Mouse (Mus musculus) neural tube, embryonic 12.5 days (tissue): ENCODE data around the gene Fam49a. TPM values are rescaled to one million over a fixed set of nuclear protein-coding genes. Genes with fewer than 3 reads are reported as not detected.

ENCODE experiments used
- ATAC-seq: fragments of 200-750 bp; cut with Nextera tagmentation; 2 replicates; pipeline ENCODE4 v1.8.0; 2017; ENCODE audit warnings: low read depth, mild to moderate bottlenecking, moderate TSS enrichment, moderate library complexity; ENCODE audit not compliant: low FRiP score
- H3K27ac ChIP-seq: fragments of 300-500 bp; sonication (generic); 2 replicates; pipeline ENCODE4 v1.5.1; 2016
- H3K27me3 ChIP-seq: fragments of 300-500 bp; sonication (generic); replicated peaks from 2 replicates; pipeline ENCODE4 v1.6.1; 2016; ENCODE audit warnings: mild to moderate bottlenecking
- H3K36me3 ChIP-seq: fragments of 300-500 bp; sonication (generic); 2 replicates; pipeline ENCODE4 v1.6.1; 2016; ENCODE audit warnings: mild to moderate bottlenecking
- H3K4me1 ChIP-seq: fragments of 300-500 bp; sonication (generic); 2 replicates; pipeline ENCODE4 v1.6.1; 2016
- H3K4me2 ChIP-seq: fragments of 300-500 bp; sonication (generic); replicated peaks from 2 replicates; pipeline ENCODE4 v1.6.1; 2016; ENCODE audit warnings: mild to moderate bottlenecking
- H3K4me3 ChIP-seq: fragments of 300-500 bp; sonication (generic); 2 replicates; pipeline ENCODE4 v1.5.1; 2016
- H3K9ac ChIP-seq: fragments of 300-500 bp; sonication (generic); 2 replicates; pipeline ENCODE4 v1.6.1; 2016; ENCODE audit warnings: mild to moderate bottlenecking
- H3K9me3 ChIP-seq: fragments of 300-500 bp; sonication (generic); 2 replicates; pipeline ENCODE4 v1.6.1; 2016; ENCODE audit warnings: mild to moderate bottlenecking
- WGBS: fragments of 180-500 bp; shearing (Covaris S2); methylation state at CpG from one replicate; pipeline ENCODE4 v1.1.7; 2016; 5-methylcytosine and 5-hydroxymethylcytosine counted together
- polyA plus RNA-seq: library from polyadenylated mRNA; unstranded; fragments of >200 nt; fragmentation: Nextera tagmentation; extraction: Ambion mirVana; gene quantifications from 2 replicates; pipeline ENCODE4 v1.2.1, GENCODE M21; 2016

Gene Fam49a
- 27.8 and 30.0 TPM in 2 replicates for polyA plus RNA-seq

DNA sequence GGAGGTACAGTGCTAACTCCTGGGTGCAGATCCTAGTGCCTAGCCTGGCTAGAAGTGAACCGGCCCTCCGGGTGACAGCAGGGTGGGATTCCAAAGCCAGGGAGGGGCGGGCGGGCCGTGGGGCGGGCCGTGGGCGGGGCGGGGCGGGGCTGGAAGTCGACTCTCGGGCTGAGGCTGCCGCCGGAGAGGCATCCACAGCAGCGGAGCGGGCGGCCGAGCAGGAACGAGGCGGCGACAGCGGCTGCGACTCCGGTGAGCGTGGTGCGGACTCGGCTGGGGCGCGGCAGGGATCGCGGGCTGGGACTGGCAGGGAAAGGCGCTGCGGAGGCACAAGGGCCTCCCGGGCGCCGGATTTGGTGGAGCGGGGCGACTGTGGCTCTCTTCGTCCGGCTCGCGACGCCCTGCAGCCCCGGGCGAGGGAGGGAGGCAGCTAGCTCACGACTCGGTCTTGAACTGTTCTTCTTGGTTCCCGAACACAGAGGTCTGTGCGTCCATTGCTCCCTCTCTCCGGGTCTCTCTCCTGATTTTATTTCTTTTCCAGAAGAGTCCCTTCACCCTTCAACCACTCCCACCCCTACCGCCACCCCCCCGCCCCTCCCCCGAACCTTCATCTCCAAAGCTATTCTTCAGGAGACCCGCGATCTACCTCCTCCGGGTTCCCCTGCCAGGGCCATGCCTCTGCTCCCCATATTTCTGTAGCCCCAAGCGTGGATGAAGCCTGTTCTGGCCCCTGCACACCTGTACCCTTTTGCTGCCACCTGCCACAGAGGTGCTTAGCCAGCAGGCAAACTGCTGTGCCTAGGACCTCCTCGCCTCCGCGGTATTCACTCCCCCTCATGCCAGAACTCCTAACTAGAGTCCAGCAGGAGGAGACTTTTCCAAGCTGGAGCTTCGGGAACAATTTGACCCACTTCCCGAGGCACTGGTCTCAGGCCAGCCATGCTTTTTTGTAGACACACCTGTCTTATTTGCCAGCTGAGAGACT lies at the start of gene Fam49a:
TSS of gene Fam49a (plus strand) at position 153 of the 985 bp plus-strand sequence.
- WGBS: under 1% methylated on average over 59 of the region's 62 CpGs
- Histone ChIP-seq H3K4me1 (peaks cover 19% of the 10 kb centered on the region), H3K36me3 (no peaks in the 10 kb centered on the region), H3K4me2 (peak within 1 kb of the TSS; percentile 91), H3K27ac (peak within 1 kb of the TSS; percentile 37; the same call in 1 of the 2 replicates), H3K9ac (peak within 1 kb of the TSS; percentile 77), H3K9me3 (no peaks in the 10 kb centered on the region), H3K27me3 (no peaks in the 10 kb centered on the region), H3K4me3 (peak within 1 kb of the TSS; percentile 77)
- ATAC-seq: peak; percentile 85

DNA sequence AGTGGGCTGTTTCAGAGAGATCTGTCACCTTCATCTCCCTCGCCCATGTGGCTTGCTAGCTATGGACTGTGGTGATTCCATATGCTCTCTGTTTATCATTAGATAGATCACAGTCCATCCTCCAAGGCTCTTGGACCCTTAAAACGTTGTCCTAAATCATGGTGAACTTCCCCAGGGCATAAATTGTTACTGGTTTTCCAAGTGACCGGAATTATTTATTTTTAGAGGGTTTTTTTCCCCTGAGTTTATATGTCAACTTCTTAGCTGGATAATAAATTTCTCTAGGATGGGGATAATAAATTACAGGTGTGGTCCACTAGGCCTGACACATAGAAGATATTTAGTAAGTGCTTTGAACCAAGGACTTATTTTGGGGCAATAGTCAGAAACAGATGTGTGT lies 48.4 kb upstream of the Fam49a start:
- Histone ChIP-seq H3K4me1 (no peaks in the 10 kb centered on the region), H3K9me3 (no peaks in the 10 kb centered on the region), H3K36me3 (no peaks in the 10 kb centered on the region), H3K4me3 (no peak overlapping the region), H3K4me2 (no peak overlapping the region), H3K27me3 (no peaks in the 10 kb centered on the region), H3K9ac (no peak overlapping the region), H3K27ac (no peak overlapping the region)
- WGBS: 72% methylated on average over 3 of the region's 3 CpGs
- ATAC-seq: no peak

DNA sequence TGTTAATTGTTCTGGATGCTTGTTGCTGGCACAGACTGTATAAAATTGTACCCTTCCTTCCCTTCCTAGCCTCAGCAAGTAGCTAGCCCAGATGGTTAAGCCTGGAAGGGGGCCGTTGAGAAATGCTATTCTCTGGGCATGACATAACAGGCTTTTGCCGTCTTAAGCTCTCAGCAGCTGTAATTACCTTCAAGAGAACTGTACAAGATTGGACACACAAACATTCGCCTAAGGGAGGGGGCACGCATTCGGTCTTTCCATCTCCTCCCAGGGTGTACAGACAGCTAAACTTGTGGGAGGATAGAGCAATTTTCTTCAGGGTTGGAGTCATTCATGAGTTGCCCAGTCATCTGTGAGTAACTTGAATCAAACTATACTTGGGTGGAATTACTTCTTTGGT lies 43.0 kb upstream of the Fam49a start:
- Histone ChIP-seq H3K4me1 (no peaks in the 10 kb centered on the region), H3K4me3 (no peak overlapping the region), H3K9me3 (no peaks in the 10 kb centered on the region), H3K36me3 (no peaks in the 10 kb centered on the region), H3K4me2 (no peak overlapping the region), H3K27me3 (no peaks in the 10 kb centered on the region), H3K9ac (no peak overlapping the region), H3K27ac (no peak overlapping the region)
- no peak for ATAC-seq
- 81% methylated on average over 5 of the region's 5 CpGs for WGBS

DNA sequence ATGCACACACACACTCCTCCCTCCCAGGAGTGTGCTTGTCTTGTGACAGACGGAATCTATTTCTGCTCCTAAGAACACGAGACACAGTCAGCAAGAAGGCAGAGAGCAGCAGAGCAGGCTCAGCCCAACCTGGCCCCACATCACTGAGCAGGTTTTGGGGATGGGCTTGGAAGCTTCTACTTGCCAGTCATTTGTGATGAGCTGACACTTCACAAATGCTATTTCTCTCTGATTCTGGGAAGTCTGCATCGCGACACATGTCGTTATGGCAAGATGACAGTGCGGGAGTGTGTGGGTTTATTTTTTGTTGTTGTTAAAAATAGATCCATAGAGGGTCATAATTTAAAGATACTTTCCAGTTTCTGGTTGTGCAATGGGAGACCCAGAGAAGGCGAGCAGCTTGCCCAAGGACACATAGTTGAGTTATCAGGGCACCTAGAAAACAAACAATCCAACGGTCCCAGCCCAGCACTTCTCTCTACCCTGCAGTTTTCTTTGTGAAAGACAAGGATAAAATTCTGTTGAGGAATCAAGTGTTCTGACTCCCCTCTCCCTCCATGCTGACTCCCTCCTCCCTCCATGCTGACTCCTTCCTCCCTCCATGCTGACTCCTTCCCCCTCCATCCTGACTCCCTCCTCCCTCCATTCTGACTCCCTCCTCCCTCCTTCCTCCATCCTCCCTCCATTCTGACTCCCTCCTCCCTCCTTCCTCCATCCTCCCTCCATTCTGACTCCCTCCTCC lies 41.0 kb upstream of the Fam49a start:
- no peaks in the 10 kb centered on the region for H3K27me3 ChIP-seq
- no peak overlapping the region for H3K4me3 ChIP-seq
- H3K9ac ChIP-seq: no peak overlapping the region
- H3K4me2 ChIP-seq: no peak overlapping the region
- H3K27ac ChIP-seq: no peak overlapping the region
- H3K36me3 ChIP-seq: no peaks in the 10 kb centered on the region
- WGBS: 83% methylated on average over 8 of the region's 8 CpGs
- no peak for ATAC-seq
- no peaks in the 10 kb centered on the region for H3K9me3 ChIP-seq
- H3K4me1 ChIP-seq: no peaks in the 10 kb centered on the region

DNA sequence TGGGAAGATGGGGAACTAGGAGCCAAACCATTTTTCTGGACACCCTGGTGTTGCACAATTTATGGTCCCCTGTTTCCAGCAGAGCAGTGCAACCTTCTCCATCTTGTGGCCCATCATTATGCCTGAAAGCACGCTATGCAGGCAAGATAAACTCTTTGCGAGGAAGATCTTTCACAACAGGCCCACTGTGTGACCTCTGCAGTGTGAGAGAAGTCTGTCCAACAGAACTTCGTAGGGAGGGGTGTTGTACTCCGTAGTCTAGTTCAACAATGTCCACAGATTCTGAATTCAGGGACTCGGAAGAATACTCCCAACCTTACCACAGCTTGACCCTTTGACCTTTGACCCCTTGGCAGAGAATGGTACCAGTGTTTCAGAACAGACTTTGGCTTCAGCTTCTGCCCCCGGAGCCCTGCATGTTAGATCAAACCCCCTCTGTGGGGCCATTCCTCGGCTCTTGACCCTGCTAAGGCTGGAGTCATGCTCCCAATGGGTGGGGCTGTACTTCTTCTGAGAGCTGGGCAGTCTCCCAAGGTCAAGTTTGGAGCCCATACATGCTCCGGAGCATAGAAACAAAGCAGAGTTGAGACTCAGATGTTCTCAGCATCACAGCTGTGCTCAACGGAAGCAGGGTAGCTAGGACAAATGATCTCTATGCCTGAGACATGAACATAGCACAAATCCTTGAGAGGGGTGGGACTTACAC lies 39.2 kb upstream of the Fam49a start:
- no peak overlapping the region for H3K4me2 ChIP-seq
- no peak overlapping the region for H3K4me3 ChIP-seq
- H3K4me1 ChIP-seq: no peaks in the 10 kb centered on the region
- H3K36me3 ChIP-seq: no peaks in the 10 kb centered on the region
- no peaks in the 10 kb centered on the region for H3K27me3 ChIP-seq
- WGBS: 69% methylated on average over 9 of the region's 9 CpGs
- no peak overlapping the region for H3K9ac ChIP-seq
- H3K27ac ChIP-seq: no peak overlapping the region
- ATAC-seq: no peak
- H3K9me3 ChIP-seq: no peaks in the 10 kb centered on the region

DNA sequence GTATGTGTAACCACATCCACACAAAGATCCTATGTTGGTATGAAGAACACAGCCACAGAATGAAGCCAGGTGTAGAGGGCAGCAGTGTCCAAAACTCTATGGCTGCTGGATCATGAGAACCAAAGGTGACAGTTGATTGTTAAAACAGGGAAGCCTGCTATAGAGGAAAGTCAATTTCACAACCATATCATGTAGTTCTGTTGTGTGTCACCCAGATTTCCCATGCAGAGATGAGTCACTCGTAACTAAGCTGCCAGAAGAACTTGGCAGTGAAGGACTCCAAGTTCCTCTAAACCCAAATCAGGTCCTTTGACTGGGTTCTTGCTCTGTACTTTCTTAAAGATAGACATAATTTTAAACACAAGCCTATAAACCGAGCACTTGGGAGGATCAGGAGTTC lies 38.6 kb upstream of the Fam49a start:
- Histone ChIP-seq H3K4me1 (no peaks in the 10 kb centered on the region), H3K27ac (no peak overlapping the region), H3K9ac (no peak overlapping the region), H3K36me3 (no peaks in the 10 kb centered on the region), H3K9me3 (no peaks in the 10 kb centered on the region), H3K4me2 (no peak overlapping the region), H3K4me3 (no peak overlapping the region), H3K27me3 (no peaks in the 10 kb centered on the region)
- WGBS: 80% methylated on average over 2 of the region's 2 CpGs
- ATAC-seq: no peak

DNA sequence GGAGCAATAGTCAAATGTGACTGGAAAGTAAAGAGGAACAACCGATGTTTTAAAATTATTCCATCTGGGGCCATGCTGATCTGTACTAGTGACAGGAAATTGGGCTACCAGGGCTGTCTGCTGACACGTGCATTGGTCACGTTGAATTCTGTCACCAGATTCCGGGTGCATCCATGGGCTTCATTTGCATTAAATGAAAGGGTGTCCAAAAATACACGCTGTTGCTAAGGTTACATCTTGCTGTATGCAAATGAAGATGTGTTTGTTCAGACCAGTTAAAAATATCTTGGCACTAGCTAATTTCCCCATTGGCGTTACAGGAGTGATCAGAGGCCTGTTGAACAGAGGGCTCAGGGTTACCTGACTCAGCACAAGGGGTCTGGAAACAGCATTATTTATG lies 36.2 kb upstream of the Fam49a start:
- Histone ChIP-seq H3K9me3 (no peaks in the 10 kb centered on the region), H3K27ac (no peak overlapping the region), H3K4me2 (no peak overlapping the region), H3K4me1 (no peaks in the 10 kb centered on the region), H3K4me3 (no peak overlapping the region), H3K27me3 (no peaks in the 10 kb centered on the region), H3K9ac (no peak overlapping the region), H3K36me3 (no peaks in the 10 kb centered on the region)
- WGBS: 57% methylated on average over 6 of the region's 6 CpGs
- ATAC-seq: no peak

DNA sequence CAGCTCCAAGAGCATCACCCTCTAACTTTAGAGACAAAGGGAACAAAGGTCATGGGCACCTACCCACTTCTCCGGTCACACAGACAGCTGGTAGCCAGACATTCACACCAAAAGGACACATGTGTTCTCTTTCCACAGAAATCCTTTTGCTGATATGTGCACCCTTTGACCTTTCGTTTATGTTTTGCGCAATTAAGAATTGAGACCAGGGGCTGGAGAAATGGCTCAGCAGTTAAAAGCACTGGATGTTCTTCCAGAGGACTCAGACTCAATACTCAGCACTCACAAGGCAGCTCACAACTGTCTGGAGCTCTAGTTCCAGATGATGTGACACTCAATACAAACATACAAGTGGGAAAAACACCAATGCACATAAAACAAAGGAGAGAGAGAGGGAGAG lies 34.3 kb upstream of the Fam49a start:
- Histone ChIP-seq H3K9ac (no peak overlapping the region), H3K4me1 (no peaks in the 10 kb centered on the region), H3K36me3 (no peaks in the 10 kb centered on the region), H3K4me3 (no peak overlapping the region), H3K27ac (no peak overlapping the region), H3K4me2 (no peak overlapping the region), H3K9me3 (no peaks in the 10 kb centered on the region), H3K27me3 (no peaks in the 10 kb centered on the region)
- WGBS: 80% methylated on average over 3 of the region's 3 CpGs
- no peak for ATAC-seq

DNA sequence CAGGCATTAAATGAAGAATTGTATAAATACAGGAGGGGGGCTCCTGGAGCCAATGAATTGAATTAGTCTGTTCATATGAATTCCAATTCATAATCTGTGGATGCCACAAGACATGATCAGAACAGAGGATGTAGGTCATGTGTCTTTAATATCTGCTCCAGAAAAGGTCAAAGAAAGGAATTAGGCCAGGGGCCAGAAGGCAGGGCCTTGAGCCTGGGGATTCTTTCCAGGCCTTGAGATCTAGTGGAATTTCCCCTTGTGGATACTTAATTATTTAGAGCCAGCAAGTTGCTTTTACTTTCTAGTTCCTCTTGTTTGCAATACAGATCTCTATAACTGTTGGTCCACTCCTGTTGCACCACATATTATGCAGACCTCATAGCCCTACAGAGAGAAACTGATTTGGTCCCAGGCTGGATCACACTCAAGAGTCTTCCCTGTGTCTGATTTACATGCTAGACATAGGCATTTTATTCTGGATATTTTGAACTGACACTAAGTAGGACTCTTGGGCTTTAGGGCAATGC lies 31.8 kb upstream of the Fam49a start:
- Histone ChIP-seq H3K4me1 (no peaks in the 10 kb centered on the region), H3K36me3 (no peaks in the 10 kb centered on the region), H3K27ac (no peak overlapping the region), H3K4me3 (no peak overlapping the region), H3K4me2 (no peak overlapping the region), H3K27me3 (no peaks in the 10 kb centered on the region), H3K9ac (no peak overlapping the region), H3K9me3 (no peaks in the 10 kb centered on the region)
- no peak for ATAC-seq

DNA sequence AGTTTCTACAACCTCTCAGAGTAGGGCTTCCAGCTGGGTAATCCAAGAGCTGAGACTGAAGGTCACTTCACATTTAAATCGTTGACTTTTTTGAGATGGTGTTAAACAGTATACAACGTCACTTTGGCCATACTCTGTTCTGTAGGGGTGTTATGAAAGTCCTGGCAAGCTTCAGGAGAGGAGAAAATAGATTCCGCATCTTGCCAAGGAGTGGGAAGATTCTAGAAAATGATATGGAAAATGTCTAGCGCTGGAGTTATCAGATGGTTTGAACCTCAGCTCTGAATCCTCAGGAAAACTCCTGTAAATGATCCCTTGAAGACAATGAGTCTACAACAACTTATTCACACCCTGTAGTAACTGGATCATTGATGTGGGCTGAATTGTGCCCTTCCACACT lies 29.8 kb upstream of the Fam49a start:
- 91% methylated on average over 4 of the region's 4 CpGs for WGBS
- no peak for ATAC-seq

DNA sequence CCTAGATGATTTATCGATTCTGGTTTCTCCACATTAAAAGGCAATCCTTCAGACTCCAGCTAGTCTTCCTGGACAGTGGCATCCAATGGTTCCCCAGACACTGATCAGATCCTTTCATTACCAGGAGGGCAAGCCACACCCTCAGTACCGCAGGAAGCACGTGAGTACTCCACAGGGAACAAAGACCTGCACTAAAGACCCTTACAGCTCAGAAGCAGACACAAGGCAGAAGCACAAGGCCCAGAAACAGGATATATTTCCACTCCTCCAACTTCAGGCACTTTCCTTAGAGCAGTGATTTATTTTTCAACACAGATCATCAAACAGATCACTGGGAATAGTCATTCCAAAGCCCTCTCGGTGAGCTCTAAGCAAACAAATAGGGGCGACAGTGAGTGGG lies 25.0 kb upstream of the Fam49a start:
- Histone ChIP-seq H3K4me2 (no peak overlapping the region), H3K27ac (no peak overlapping the region), H3K9ac (no peak overlapping the region), H3K9me3 (no peaks in the 10 kb centered on the region), H3K4me3 (no peak overlapping the region), H3K36me3 (no peaks in the 10 kb centered on the region), H3K4me1 (0 out of 2 replicates have a peak, but pooled peaks cover 4% of the 10 kb centered on the region), H3K27me3 (no peaks in the 10 kb centered on the region)
- ATAC-seq: peak; percentile 90
- WGBS: 34% methylated on average over 5 of the region's 5 CpGs

More for the DNA sequence above, 29.8 kb upstream of the Fam49a start:
- no peaks in the 10 kb centered on the region for H3K36me3 ChIP-seq
- no peak overlapping the region for H3K27ac ChIP-seq
- no peak overlapping the region for H3K9ac ChIP-seq
- H3K27me3 ChIP-seq: no peaks in the 10 kb centered on the region
- no peak overlapping the region for H3K4me2 ChIP-seq
- 0 out of 2 replicates have a peak, but pooled peaks cover 3% of the 10 kb centered on the region for H3K4me1 ChIP-seq
- H3K9me3 ChIP-seq: no peaks in the 10 kb centered on the region
- no peak overlapping the region for H3K4me3 ChIP-seq

DNA sequence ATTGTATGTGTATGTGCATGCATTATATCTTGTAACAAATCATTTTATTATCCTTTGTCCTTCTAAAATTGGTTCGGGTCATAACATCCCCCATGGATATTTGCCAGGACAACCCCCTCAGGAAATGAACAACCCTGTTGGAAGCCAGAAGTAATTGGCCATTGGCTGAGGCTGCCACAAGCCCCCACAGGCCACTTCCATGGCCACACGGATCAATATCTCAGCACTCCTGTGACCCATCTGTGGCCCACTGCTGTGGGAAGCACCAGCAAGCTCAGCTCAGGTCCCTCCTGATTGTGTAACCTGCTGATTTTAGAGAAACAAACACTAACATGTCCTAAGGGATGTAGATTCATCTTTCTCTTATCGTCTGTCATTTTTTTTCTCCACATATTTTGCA lies 22.4 kb upstream of the Fam49a start:
- Histone ChIP-seq H3K4me3 (no peak overlapping the region), H3K4me2 (no peak overlapping the region), H3K36me3 (no peaks in the 10 kb centered on the region), H3K4me1 (0 out of 2 replicates have a peak, but pooled peaks cover 11% of the 10 kb centered on the region), H3K27ac (no peak overlapping the region), H3K9me3 (no peaks in the 10 kb centered on the region), H3K9ac (no peak overlapping the region), H3K27me3 (no peaks in the 10 kb centered on the region)
- WGBS: 59% methylated on average over 3 of the region's 3 CpGs
- ATAC-seq: no peak
